In genomic region chr19:3766378-3766777, GRCm38 (mm10) we compare ENCODE assay signal across 8 mouse cellular contexts. TPM values are rescaled to one million over a fixed set of nuclear protein-coding genes. Genes with fewer than 3 reads are reported as not detected.
DNase-seq lines count a peak whose midpoint lies in the region; ATAC-seq and TF ChIP-seq lines count a peak whose summit lies in the region.
"Had no signal": no experiment of that assay in that cellular context is flagged by ENCODE, and none has a peak within 500 bp of the region (broad histone marks: within the 10 kb centered on the region; RNA-seq: fewer than 3 reads in every experiment).

No protein-coding gene starts in this region.

- no peaks in the 10 kb centered on the region for H3K9me3 ChIP-seq in kidney, embryonic 15.5 days (replicated peaks)
- H3K9me3 ChIP-seq in forebrain, embryonic 13.5 days (replicated peaks) = no peaks in the 10 kb centered on the region
- H3K9me3 ChIP-seq in intestine, postnatal 0 days (ENCODE audit: control insufficient read depth) = no peaks in the 10 kb centered on the region
- no peaks in the 10 kb centered on the region for H3K9me3 ChIP-seq in neural tube, embryonic 13.5 days
- H3K9me3 ChIP-seq: G1E had no signal

- no peak for DNase-seq in kidney, postnatal 10 days
- DNase-seq in yolk sac, embryonic 10.5 days (ENCODE audit: low spot score) = no peak
- no peak for DNase-seq in gastrocnemius, postnatal 36 days

- TF ChIP-seq CTCF in intestine, postnatal 0 days (IDR thresholded peaks at IDR 0.05; ENCODE audit: low read depth) = no peak

- peak overlapping the region; percentile 96 for H3K4me3 ChIP-seq in kidney, embryonic 15.5 days (replicated peaks)
- H3K4me3 ChIP-seq in forebrain, embryonic 13.5 days = peak overlapping the region; percentile 95
- no peak overlapping the region for H3K4me3 ChIP-seq in intestine, postnatal 0 days (ENCODE audit: low read depth, low read length)
- peak overlapping the region; percentile 72 for H3K4me3 ChIP-seq in neural tube, embryonic 13.5 days

- intact Hi-C loops in gastrocnemius, postnatal 36 days (cut with DNase I) = no loop called here

- H3K4me2 ChIP-seq in kidney, embryonic 15.5 days = peak overlapping the region; percentile 78
- peak overlapping the region; percentile 85 for H3K4me2 ChIP-seq in forebrain, embryonic 13.5 days
- H3K4me2 ChIP-seq in intestine, postnatal 0 days (replicated peaks; ENCODE audit: low read depth) = peak overlapping the region; percentile 93
- H3K4me2 ChIP-seq in neural tube, embryonic 13.5 days = peak overlapping the region; percentile 93

- no peak overlapping the region for H3K27ac ChIP-seq in kidney, embryonic 15.5 days
- H3K27ac ChIP-seq in forebrain, embryonic 13.5 days = peak overlapping the region; percentile 100; the same call in 1 of the 2 replicates
- H3K27ac ChIP-seq in intestine, postnatal 0 days (ENCODE audit: low read depth, low read length) = no peak overlapping the region
- H3K27ac ChIP-seq in neural tube, embryonic 13.5 days (replicated peaks) = peak overlapping the region; percentile 100

- no peak overlapping the region for H3K9ac ChIP-seq in kidney, embryonic 15.5 days
- H3K9ac ChIP-seq in forebrain, embryonic 13.5 days = peak overlapping the region; percentile 100; the same call in 1 of the 2 replicates
- H3K9ac ChIP-seq in intestine, postnatal 0 days (ENCODE audit: low read depth, low read length) = no peak overlapping the region
- H3K9ac ChIP-seq in neural tube, embryonic 13.5 days = peak overlapping the region; percentile 99

- H3K36me3 ChIP-seq in kidney, embryonic 15.5 days = peaks cover 10% of the 10 kb centered on the region
- 0 out of 2 replicates have a peak, but pooled peaks cover 5% of the 10 kb centered on the region for H3K36me3 ChIP-seq in forebrain, embryonic 13.5 days (ENCODE audit: poor library complexity, severe bottlenecking)
- no peaks in the 10 kb centered on the region for H3K36me3 ChIP-seq in intestine, postnatal 0 days (ENCODE audit: control insufficient read depth, insufficient read depth)
- no peaks in the 10 kb centered on the region for H3K36me3 ChIP-seq in neural tube, embryonic 13.5 days

- H3K4me1 ChIP-seq in kidney, embryonic 15.5 days = peaks cover 22% of the 10 kb centered on the region
- peaks cover 26% of the 10 kb centered on the region for H3K4me1 ChIP-seq in forebrain, embryonic 13.5 days
- no peaks in the 10 kb centered on the region for H3K4me1 ChIP-seq in intestine, postnatal 0 days (replicated peaks; ENCODE audit: control insufficient read depth, insufficient read depth, low read length)
- peaks cover 37% of the 10 kb centered on the region for H3K4me1 ChIP-seq in neural tube, embryonic 13.5 days (replicated peaks)

- ATAC-seq in kidney, embryonic 15.5 days (replicated peaks; ENCODE audit: low FRiP score) = no peak
- no peak for ATAC-seq in forebrain, embryonic 13.5 days
- no peak for ATAC-seq in intestine, postnatal 0 days
- ATAC-seq in neural tube, embryonic 13.5 days (ENCODE audit: low read depth) = no peak

- 86% methylated on average over 5 of the region's 5 CpGs for WGBS in kidney, embryonic 15.5 days
- 93% methylated on average over 5 of the region's 5 CpGs for WGBS in forebrain, embryonic 13.5 days
- WGBS in intestine, postnatal 0 days = 91% methylated on average over 5 of the region's 5 CpGs
- WGBS in neural tube, embryonic 13.5 days = 92% methylated on average over 5 of the region's 5 CpGs

- no peaks in the 10 kb centered on the region for H3K27me3 ChIP-seq in kidney, embryonic 15.5 days
- no peaks in the 10 kb centered on the region for H3K27me3 ChIP-seq in forebrain, embryonic 13.5 days
- H3K27me3 ChIP-seq in intestine, postnatal 0 days (replicated peaks; ENCODE audit: control insufficient read depth, insufficient read depth, low read length) = no peaks in the 10 kb centered on the region
- H3K27me3 ChIP-seq in neural tube, embryonic 13.5 days = no peaks in the 10 kb centered on the region

RNA-seq across cellular contexts. Expression of gene Kmt5b, which starts 0.8 kb away (rescaled TPM):
- 30.9 and 33.9 TPM in 2 replicates for polyA plus RNA-seq in kidney, embryonic 15.5 days (2015; fragmentation: Nextera tagmentation; extraction: Ambion mirVana)
- 43.3 and 52.7 TPM in 2 replicates for polyA plus RNA-seq in forebrain, embryonic 13.5 days (2015; fragmentation: Nextera tagmentation; extraction: Ambion mirVana)
- polyA plus RNA-seq in intestine, postnatal 0 days (2015; fragmentation: Nextera tagmentation; extraction: Ambion mirVana) = 10.4 and 11.0 TPM in 2 replicates
- polyA plus RNA-seq in neural tube, embryonic 13.5 days (2015; fragmentation: Nextera tagmentation; extraction: Ambion mirVana) = 43.7 and 45.7 TPM in 2 replicates
- 10 to 100 TPM; 20.8 to 22.5 TPM for total RNA-seq in gastrocnemius, postnatal 36 days (2021)

RNA-seq across cellular contexts. Expression of gene 1810055G02Rik, which starts 58.3 kb away (rescaled TPM):
- polyA plus RNA-seq in kidney, embryonic 15.5 days (2015; fragmentation: Nextera tagmentation; extraction: Ambion mirVana) = 39.7 and 43.9 TPM in 2 replicates
- 27.8 and 32.6 TPM in 2 replicates for polyA plus RNA-seq in forebrain, embryonic 13.5 days (2015; fragmentation: Nextera tagmentation; extraction: Ambion mirVana)
- 215 and 238 TPM in 2 replicates for polyA plus RNA-seq in intestine, postnatal 0 days (2015; fragmentation: Nextera tagmentation; extraction: Ambion mirVana)
- 38.5 and 42.5 TPM in 2 replicates for polyA plus RNA-seq in neural tube, embryonic 13.5 days (2015; fragmentation: Nextera tagmentation; extraction: Ambion mirVana)
- 10 to 100 TPM; 10.6 to 11.1 TPM for total RNA-seq in gastrocnemius, postnatal 36 days (2021)

Comparison
In these comparisons a context has a peak if more than half of its experiments do, and no peak if none do; other contexts are left out.
1. H3K27ac ChIP-seq: peak in forebrain, embryonic 13.5 days (single experiment) and neural tube, embryonic 13.5 days (single experiment); none in kidney, embryonic 15.5 days (single experiment) and intestine, postnatal 0 days (single experiment).
2. H3K9ac ChIP-seq: peak in forebrain, embryonic 13.5 days (single experiment) and neural tube, embryonic 13.5 days (single experiment); none in kidney, embryonic 15.5 days (single experiment) and intestine, postnatal 0 days (single experiment).
3. Peak in every context shown above with its lines, with median percentiles within 50 percentile points of each other: H3K4me2 ChIP-seq.